Mouse (Mus musculus): ENCODE results near the gene Epb41l2. TPM values are rescaled to one million over a fixed set of nuclear protein-coding genes. Genes with fewer than 3 reads are reported as not detected.

Epb41l2 gene
- 100 to 1,000 TPM in 1 of 2 experiments, 10 to 100 TPM in 1; 95.8 to 111 TPM for total RNA-seq (2021)
- long read RNA-seq, experiment 1, full-length matches to known transcripts, result 2 of 11 reads
- long read RNA-seq, experiment 1, partial matches to known transcripts, result 5 of 11 reads
- long read RNA-seq, experiment 1, other reads (novel, unspliced or antisense), result 4 of 11 reads
- long read RNA-seq, experiment 2, full-length matches to known transcripts, result 7 of 24 reads
- long read RNA-seq, experiment 2, partial matches to known transcripts, result 5 of 24 reads
- long read RNA-seq, experiment 2, other reads (novel, unspliced or antisense), result 12 of 24 reads

GRCm38 (mm10) chr10:25359208-25359958 lies at the start of gene Epb41l2:
Gene Epb41l2, plus strand, starts transcription at chr10:25359798.
- DNase-seq, result peak; percentile 99

GRCm38 (mm10) chr10:25309996-25310395 lies 49.6 kb upstream of the Epb41l2 start:
- no peak for DNase-seq

- no peak for DNase-seq
Measured at GRCm38 (mm10) chr10:25310736-25311135, 48.9 kb upstream of the Epb41l2 start.

GRCm38 (mm10) chr10:25311554-25312212 lies 47.9 kb upstream of the Epb41l2 start:
- no peak for DNase-seq

GRCm38 (mm10) chr10:25313856-25314584 lies 45.6 kb upstream of the Epb41l2 start:
- no peak for DNase-seq

GRCm38 (mm10) chr10:25317665-25318064 lies 41.9 kb upstream of the Epb41l2 start:
- no peak for DNase-seq

- DNase-seq, result no peak
Measured at GRCm38 (mm10) chr10:25318405-25318804, 41.2 kb upstream of the Epb41l2 start.

GRCm38 (mm10) chr10:25319531-25319930 lies 40.1 kb upstream of the Epb41l2 start:
- DNase-seq, result no peak

GRCm38 (mm10) chr10:25321198-25321597 lies 38.4 kb upstream of the Epb41l2 start:
- no peak for DNase-seq

GRCm38 (mm10) chr10:25325690-25326089 lies 33.9 kb upstream of the Epb41l2 start:
- DNase-seq, result peak; percentile 22

- no peak for DNase-seq
Measured at GRCm38 (mm10) chr10:25327511-25327910, 32.1 kb upstream of the Epb41l2 start.

GRCm38 (mm10) chr10:25330094-25330493 lies 29.5 kb upstream of the Epb41l2 start:
- DNase-seq, result no peak

- no peak for DNase-seq
Measured at GRCm38 (mm10) chr10:25331321-25332049, 28.1 kb upstream of the Epb41l2 start.

- DNase-seq, result no peak
Measured at GRCm38 (mm10) chr10:25333390-25334079, 26.1 kb upstream of the Epb41l2 start.

- no peak for DNase-seq
Measured at GRCm38 (mm10) chr10:25340675-25341074, 18.9 kb upstream of the Epb41l2 start.

GRCm38 (mm10) chr10:25342801-25343200 lies 16.8 kb upstream of the Epb41l2 start:
- DNase-seq, result no peak

- no peak for DNase-seq
Measured at GRCm38 (mm10) chr10:25353941-25354340, 5.7 kb upstream of the Epb41l2 start.

GRCm38 (mm10) chr10:25354390-25354789 lies 5.2 kb upstream of the Epb41l2 start:
- DNase-seq, result no peak

GRCm38 (mm10) chr10:25359959-25360811 lies 587 bp downstream of the Epb41l2 start:
- DNase-seq, result peak; percentile 46

- no peak for DNase-seq
Measured at GRCm38 (mm10) chr10:25362235-25362634, 2.6 kb downstream of the Epb41l2 start.
